Mouse (Mus musculus) thymus, adult 2 months (tissue): ENCODE data around the gene Slc50a1.

Source experiments
- CTCF ChIP-seq: fragments of 200-500 bp; IDR thresholded peaks from 2 replicates; pipeline ENCODE4 v1.5.1; 2012; ENCODE audit warnings: mild to moderate bottlenecking, control low read depth, low read length, moderate library complexity, borderline replicate concordance; ENCODE audit not compliant: control insufficient read depth, poor library complexity, insufficient read depth; ENCODE audit errors: extremely low read depth
- POLR2A ChIP-seq: fragments of 200-500 bp; IDR thresholded peaks from 2 replicates; pipeline ENCODE4 v1.6.1; 2012; ENCODE audit warnings: mild to moderate bottlenecking, low read length, control low read depth, moderate library complexity; ENCODE audit not compliant: control insufficient read depth, poor library complexity, insufficient read depth; ENCODE audit errors: extremely low read depth

DNA sequence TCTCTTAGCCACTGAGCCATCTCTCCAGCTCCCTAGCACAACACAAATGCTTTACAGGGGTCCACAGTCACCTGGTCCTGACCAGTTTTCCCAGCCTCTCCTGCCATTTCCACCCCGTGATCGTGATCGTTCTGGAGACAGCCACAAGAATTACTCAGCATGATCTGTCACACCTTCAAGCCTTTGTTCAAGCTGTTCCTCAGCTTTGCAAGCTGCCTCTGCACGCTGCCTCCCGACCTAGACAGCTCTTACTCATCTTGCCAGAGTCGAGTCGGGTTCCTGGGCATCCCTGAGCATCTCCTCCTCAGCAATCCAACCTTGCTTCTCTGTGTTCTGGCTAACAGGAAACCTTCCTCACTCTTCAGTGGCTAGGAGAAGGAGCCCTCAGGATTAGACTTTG is 11.3 kb downstream of the Slc50a1 start, which contains the start of gene Dpm3:
- TF ChIP-seq POLR2A: no peak
- TF ChIP-seq CTCF: no peak
